Mouse (Mus musculus): Measurements from ENCODE around the gene Slamf8. TPM values are rescaled to one million over a fixed set of nuclear protein-coding genes. Genes with fewer than 3 reads are reported as not detected.

The Slamf8 gene
- total RNA-seq (2023), result 0.76 and 2.4 TPM in 2 replicates

DNA sequence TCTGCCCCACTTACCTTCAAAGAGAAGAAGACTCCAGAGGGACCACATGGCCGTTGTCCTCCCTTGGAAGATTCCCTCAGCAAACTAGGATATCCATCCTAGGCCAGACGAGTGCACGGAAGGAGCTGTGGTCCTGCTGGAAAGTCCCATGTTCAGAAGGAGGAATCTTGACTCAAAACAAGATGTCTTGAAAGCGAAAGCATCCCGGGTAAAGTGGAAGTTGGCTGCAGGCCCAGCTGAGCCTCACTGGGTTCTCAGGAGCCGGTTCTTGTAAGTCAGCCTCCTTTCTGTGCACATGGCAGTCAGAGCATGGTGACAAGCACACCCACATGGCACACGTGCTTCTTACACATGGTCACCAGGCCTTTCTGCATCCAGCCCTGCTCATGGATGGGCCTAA lies at the start of gene Slamf8:
Gene Slamf8, minus strand, starts transcription at position 184 of the 400 bp plus-strand sequence.

DNA sequence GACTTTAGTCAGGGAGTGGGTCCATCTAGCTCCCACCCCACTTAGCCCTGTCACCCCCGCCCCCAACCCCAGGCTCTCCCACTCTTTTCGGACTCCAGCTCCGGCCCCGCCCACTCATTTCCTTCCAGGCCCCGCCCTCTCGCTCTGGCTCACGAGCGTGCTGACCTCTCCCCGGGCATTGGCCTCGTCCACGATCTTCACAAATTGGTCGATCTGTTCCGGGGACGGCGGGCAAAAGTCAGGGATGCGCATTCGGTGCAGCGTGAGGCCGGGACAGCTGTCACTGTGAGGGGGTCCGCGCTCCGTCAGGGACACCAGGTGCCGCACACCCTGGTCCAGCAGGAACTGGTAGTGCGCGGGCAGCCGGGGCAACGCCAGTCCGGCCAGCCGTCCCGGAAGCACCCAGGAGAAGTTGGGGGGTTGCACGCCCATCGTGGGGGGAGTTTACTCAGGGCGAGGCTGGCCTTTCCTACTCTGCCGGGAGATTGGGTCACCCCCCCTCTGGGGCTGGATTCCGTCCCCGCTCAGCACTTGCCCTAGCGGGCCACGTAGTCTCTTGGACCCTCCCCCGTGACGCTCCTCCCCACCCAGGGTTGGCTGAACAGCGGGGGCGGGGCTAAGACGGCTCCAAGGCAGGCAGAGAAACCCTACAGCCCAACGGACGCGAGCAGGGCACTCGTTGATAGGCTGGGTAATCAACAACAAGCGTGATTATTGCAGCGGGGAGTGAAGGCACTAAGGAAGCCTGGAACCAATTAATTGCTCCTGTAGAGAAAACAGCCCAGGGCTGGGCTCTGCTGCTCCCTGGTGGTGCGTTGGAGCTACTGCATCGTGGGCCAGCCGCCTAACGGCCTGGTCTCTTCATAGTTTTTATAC lies 42.3 kb upstream of the Slamf8 start, which contains the start of gene Dusp23:
Gene Dusp23, minus strand, starts transcription at position 512 of the 876 bp plus-strand sequence.

DNA sequence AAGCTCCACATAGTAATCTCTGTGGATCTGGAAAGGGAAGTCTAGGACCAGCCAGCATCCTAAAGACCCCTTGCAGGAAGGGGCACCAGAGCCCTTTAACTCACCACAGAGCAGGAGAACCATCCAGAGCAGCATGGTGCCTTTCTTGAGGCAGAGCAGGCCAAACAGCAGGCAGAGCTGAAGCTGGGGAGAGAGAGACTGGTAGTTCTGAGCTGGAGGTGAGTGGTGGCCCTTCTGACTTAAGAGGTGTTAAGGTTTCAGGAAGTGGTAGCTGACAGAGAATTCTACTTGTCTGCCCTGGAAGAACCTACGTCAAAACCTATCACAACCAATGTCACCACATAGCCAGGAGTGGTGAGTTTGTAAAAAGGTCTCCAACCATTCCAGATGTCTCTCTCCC lies 12.0 kb upstream of the Slamf8 start, which contains the start of gene Fcrl6:
Gene Fcrl6, minus strand, starts transcription at position 226 of the 400 bp plus-strand sequence.

DNA sequence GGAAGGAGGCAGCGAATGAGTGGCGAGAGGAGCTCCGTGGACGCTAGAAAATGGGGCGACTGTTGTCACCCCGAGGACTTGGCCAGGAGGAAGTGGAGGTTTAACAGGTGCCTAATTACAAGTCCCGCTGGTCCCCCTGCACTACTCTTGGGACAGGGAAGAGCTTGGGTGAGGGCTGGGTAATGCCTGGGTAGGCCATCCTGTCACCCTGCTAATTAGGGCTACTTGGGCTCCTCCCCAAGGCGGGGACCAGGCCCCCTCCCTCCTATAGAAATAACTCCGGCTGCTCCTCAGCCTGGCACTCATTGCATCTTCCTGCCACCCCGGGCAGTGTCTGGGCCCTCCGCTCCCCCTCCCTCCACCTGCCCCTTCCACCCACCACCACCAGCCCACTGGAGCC lies 34.7 kb downstream of the Slamf8 start, which contains the start of gene Vsig8:
Gene Vsig8, plus strand, starts transcription at position 301 of the 400 bp plus-strand sequence.

Other genes starting within 250 kb of the Slamf8 start
- gene Kcnj10, start 249.4 kb downstream of the Slamf8 start, total RNA-seq (2023), result 2.7 and 2.9 TPM in 2 replicates
- 15.5 and 19.6 TPM in 2 replicates for gene Pigm, start 214.0 kb downstream of the Slamf8 start, total RNA-seq (2023)
- gene Slamf9, start 115.2 kb downstream of the Slamf8 start, total RNA-seq (2023), result 0.35 and 0.41 TPM in 2 replicates
- gene Igsf9, start 108.8 kb downstream of the Slamf8 start, total RNA-seq (2023), result 0.48 TPM in 1 of 2 replicates, not detected in the other
- 175 and 215 TPM in 2 replicates for gene Tagln2, start 90.5 kb downstream of the Slamf8 start, total RNA-seq (2023)
- 0.38 and 0.86 TPM in 2 replicates for gene Cfap45, start 69.8 kb downstream of the Slamf8 start, total RNA-seq (2023)
- gene Vsig8, start 34.6 kb downstream of the Slamf8 start, total RNA-seq (2023), result not detected in 2 replicates
- gene Fcrl6, start 12.0 kb upstream of the Slamf8 start, total RNA-seq (2023), result not detected in 2 replicates
- 1.0 and 2.0 TPM in 2 replicates for gene Dusp23, start 42.4 kb upstream of the Slamf8 start, total RNA-seq (2023)
- not detected in 2 replicates for gene Crp, start 107.5 kb upstream of the Slamf8 start, total RNA-seq (2023)

Data from neutrophil, adult 65 days (primary cell).